Mouse (Mus musculus) olfactory bulb, adult 2 months (tissue): ENCODE results near the gene Smim9. TPM values are rescaled to one million over a fixed set of nuclear protein-coding genes. Genes with fewer than 3 reads are reported as not detected.
"Not testable (repeated sequence)": the region's sequence is repeated elsewhere in the genome, so short reads cannot be mapped to it uniquely, and the experiment has no call there.

ENCODE experiments used
- H3K27ac ChIP-seq: fragments of 200-500 bp; 2 replicates; pipeline ENCODE4 v1.5.1; 2012; ENCODE audit warnings: low read depth, low read length; ENCODE audit not compliant: insufficient read depth
- H3K4me1 ChIP-seq: fragments of 200-500 bp; 2 replicates; pipeline ENCODE4 v1.6.1; 2012; ENCODE audit warnings: low read length; ENCODE audit not compliant: control insufficient read depth, insufficient read depth
- H3K4me3 ChIP-seq: fragments of 200-500 bp; 2 replicates; pipeline ENCODE4 v1.5.1; 2012; ENCODE audit warnings: mild to moderate bottlenecking, low read depth, low read length, moderate library complexity; ENCODE audit not compliant: insufficient read depth
- CTCF ChIP-seq: fragments of 200-500 bp; IDR thresholded peaks from 2 replicates; pipeline ENCODE4 v1.5.1; 2012; ENCODE audit warnings: low read depth, mild to moderate bottlenecking, low read length, moderate library complexity; ENCODE audit not compliant: insufficient read depth
- POLR2A ChIP-seq: fragments of 200-500 bp; IDR thresholded peaks from 2 replicates; pipeline ENCODE4 v1.6.1; 2012; ENCODE audit warnings: mild to moderate bottlenecking, low read depth, low read length, moderate library complexity; ENCODE audit not compliant: insufficient read depth
- WGBS: fragments of 180-500 bp; shearing (Covaris S2); methylation state at CpG from one replicate; pipeline ENCODE4 v1.1.7; 2018; 5-methylcytosine and 5-hydroxymethylcytosine counted together
- polyA plus RNA-seq: library from polyadenylated mRNA; stranded (reverse); fragments of >200 nt; gene quantifications from 2 replicates; pipeline ENCODE4 v1.2.4, GENCODE M21; 2012; ENCODE audit warnings: low replicate concordance; ENCODE audit not compliant: missing spikeins, insufficient read depth, insufficient read length

Smim9 gene
- not detected in 2 replicates for polyA plus RNA-seq

- H3K4me3 ChIP-seq: no peak within 1 kb of the TSS
- H3K27ac ChIP-seq: no peak within 1 kb of the TSS
- WGBS: 87% methylated on average over 1 of the region's 1 CpGs
- no peaks in the 10 kb centered on the region for H3K4me1 ChIP-seq
- TF ChIP-seq CTCF (no peak), POLR2A (no peak)
Measured at GRCm38 (mm10) chrX:75163670-75164069, at the start of gene Smim9. Gene Smim9, minus strand, starts transcription at chrX:75163770.

- Histone ChIP-seq H3K4me1 (no peaks in the 10 kb centered on the region), H3K4me3 (peak overlapping the region; percentile 54), H3K27ac (no peak overlapping the region)
- WGBS: 20% methylated on average over 25 of the region's 49 CpGs
- TF ChIP-seq POLR2A: no peak
- TF ChIP-seq CTCF: no peak
Measured at GRCm38 (mm10) chrX:75155576-75156243, 7.9 kb downstream of the Smim9 start.

- H3K4me3 ChIP-seq: no peak overlapping the region
- 45% methylated on average over 1 of the region's 1 CpGs for WGBS
- TF ChIP-seq CTCF (no peak), POLR2A (no peak)
- H3K27ac ChIP-seq: no peak overlapping the region
- H3K4me1 ChIP-seq: no peaks in the 10 kb centered on the region
Measured at GRCm38 (mm10) chrX:75152249-75152648, 11.3 kb downstream of the Smim9 start.

- H3K4me3 ChIP-seq: no peak overlapping the region
- H3K4me1 ChIP-seq: no peaks in the 10 kb centered on the region
- no peak for TF ChIP-seq CTCF
- no peak for TF ChIP-seq POLR2A
- H3K27ac ChIP-seq: no peak overlapping the region
- WGBS: 79% methylated on average over 2 of the region's 2 CpGs
Measured at GRCm38 (mm10) chrX:75150304-75150703, 13.3 kb downstream of the Smim9 start.

- no peak overlapping the region for H3K4me3 ChIP-seq
- no peaks in the 10 kb centered on the region for H3K4me1 ChIP-seq
- WGBS: 89% methylated on average over 4 of the region's 4 CpGs
- no peak overlapping the region for H3K27ac ChIP-seq
- TF ChIP-seq CTCF (no peak), POLR2A (no peak)
Measured at GRCm38 (mm10) chrX:75148414-75148813, 15.2 kb downstream of the Smim9 start.

- not testable (repeated sequence) for H3K4me1 ChIP-seq, H3K27ac ChIP-seq
- 16% methylated on average over 40 of the region's 42 CpGs for WGBS
- peak overlapping the region; percentile 33 for H3K4me3 ChIP-seq
Measured at GRCm38 (mm10) chrX:75143124-75143555, 20.4 kb downstream of the Smim9 start.

GRCm38 (mm10) chrX:75138182-75138581 is 25.4 kb downstream of the Smim9 start:
- Histone ChIP-seq H3K27ac (no peak overlapping the region), H3K4me1 (no peaks in the 10 kb centered on the region), H3K4me3 (no peak overlapping the region)
- 89% methylated on average over 2 of the region's 2 CpGs for WGBS
- TF ChIP-seq POLR2A: no peak
- TF ChIP-seq CTCF: no peak

- H3K27ac ChIP-seq: no peak overlapping the region
- WGBS: 86% methylated on average over 2 of the region's 2 CpGs
- TF ChIP-seq POLR2A (no peak), CTCF (no peak)
- H3K4me1 ChIP-seq: no peaks in the 10 kb centered on the region
- no peak overlapping the region for H3K4me3 ChIP-seq
Measured at GRCm38 (mm10) chrX:75137729-75138128, 25.8 kb downstream of the Smim9 start.

GRCm38 (mm10) chrX:75136938-75137337 is 26.6 kb downstream of the Smim9 start:
- TF ChIP-seq POLR2A (no peak), CTCF (no peak)
- Histone ChIP-seq H3K4me3 (no peak overlapping the region), H3K4me1 (no peaks in the 10 kb centered on the region), H3K27ac (no peak overlapping the region)
